Mouse (Mus musculus): ENCODE results near the gene Trim15. TPM values are rescaled to one million over a fixed set of nuclear protein-coding genes. Genes with fewer than 3 reads are reported as not detected.

The Trim15 gene
- polyA plus RNA-seq, 1 experiment from 2014 or later, result 1.2 TPM

Other genes starting within 250 kb of the Trim15 start
- gene H2-M9, start 224.5 kb downstream of the Trim15 start, polyA plus RNA-seq (2015; fragmentation: Nextera tagmentation; extraction: Ambion mirVana), result not detected in 2 replicates
- gene H2-M1, start 195.0 kb downstream of the Trim15 start, polyA plus RNA-seq (2015; fragmentation: Nextera tagmentation; extraction: Ambion mirVana), result not detected in 2 replicates
- gene H2-M10.5, start 94.3 kb downstream of the Trim15 start, polyA plus RNA-seq (2015; fragmentation: Nextera tagmentation; extraction: Ambion mirVana), result not detected in 2 replicates
- not detected in 2 replicates for gene H2-M10.6, start 55.0 kb downstream of the Trim15 start, polyA plus RNA-seq (2015; fragmentation: Nextera tagmentation; extraction: Ambion mirVana)
- gene Trim26, start 30.1 kb downstream of the Trim15 start, polyA plus RNA-seq (2015; fragmentation: Nextera tagmentation; extraction: Ambion mirVana), result 41.0 and 42.2 TPM in 2 replicates
- gene Trim10, start 2.4 kb upstream of the Trim15 start, polyA plus RNA-seq (2015; fragmentation: Nextera tagmentation; extraction: Ambion mirVana), result 9.3 and 25.4 TPM in 2 replicates
- gene Trim40, start 22.9 kb upstream of the Trim15 start, polyA plus RNA-seq (2015; fragmentation: Nextera tagmentation; extraction: Ambion mirVana), result 0.06 and 0.08 TPM in 2 replicates
- 9.3 and 11.8 TPM in 2 replicates for gene Trim31, start 30.9 kb upstream of the Trim15 start, polyA plus RNA-seq (2015; fragmentation: Nextera tagmentation; extraction: Ambion mirVana)
- gene Rnf39, start 75.7 kb upstream of the Trim15 start, polyA plus RNA-seq (2015; fragmentation: Nextera tagmentation; extraction: Ambion mirVana), result 0.88 and 2.4 TPM in 2 replicates
- 102 and 116 TPM in 2 replicates for gene Ppp1r11, start 84.5 kb upstream of the Trim15 start, polyA plus RNA-seq (2015; fragmentation: Nextera tagmentation; extraction: Ambion mirVana)
- gene Znrd1, start 91.3 kb upstream of the Trim15 start, polyA plus RNA-seq (2015; fragmentation: Nextera tagmentation; extraction: Ambion mirVana), result 75.9 and 77.4 TPM in 2 replicates
- gene Znrd1as, start 91.4 kb upstream of the Trim15 start, polyA plus RNA-seq (2015; fragmentation: Nextera tagmentation; extraction: Ambion mirVana), result 5.6 and 6.1 TPM in 2 replicates
- gene 2410137M14Rik, start 114.0 kb upstream of the Trim15 start, polyA plus RNA-seq (2015; fragmentation: Nextera tagmentation; extraction: Ambion mirVana), result not detected in 2 replicates
- 0.27 and 0.37 TPM in 2 replicates for gene H2-M5, start 122.3 kb upstream of the Trim15 start, polyA plus RNA-seq (2015; fragmentation: Nextera tagmentation; extraction: Ambion mirVana)
- gene Zfp57, start 134.0 kb upstream of the Trim15 start, polyA plus RNA-seq (2015; fragmentation: Nextera tagmentation; extraction: Ambion mirVana), result 60.0 and 63.7 TPM in 2 replicates
- gene Mog, start 156.2 kb upstream of the Trim15 start, polyA plus RNA-seq (2015; fragmentation: Nextera tagmentation; extraction: Ambion mirVana), result 0.10 and 0.13 TPM in 2 replicates
- 8.6 and 11.2 TPM in 2 replicates for gene Gabbr1, start 178.8 kb upstream of the Trim15 start, polyA plus RNA-seq (2015; fragmentation: Nextera tagmentation; extraction: Ambion mirVana)
- gene Olfr90, start 221.3 kb upstream of the Trim15 start, polyA plus RNA-seq (2015; fragmentation: Nextera tagmentation; extraction: Ambion mirVana), result not detected in 2 replicates
- gene Olfr91, start 231.1 kb upstream of the Trim15 start, polyA plus RNA-seq (2015; fragmentation: Nextera tagmentation; extraction: Ambion mirVana), result not detected in 2 replicates